Mouse (Mus musculus) CD4-positive, CD25-positive, alpha-beta regulatory T cell, adult 2 months (primary cell): ENCODE results near the gene Pla2g4e.
A peak's percentile ranks its signal among the peaks of the same experiment; 100 is the strongest.

Source experiments
- DNase-seq: peaks from one replicate; pipeline ENCODE4 v3.0.0-alpha.2; 2012; ENCODE audit warnings: low read depth, low spot score

Gene Pla2g4e

DNA sequence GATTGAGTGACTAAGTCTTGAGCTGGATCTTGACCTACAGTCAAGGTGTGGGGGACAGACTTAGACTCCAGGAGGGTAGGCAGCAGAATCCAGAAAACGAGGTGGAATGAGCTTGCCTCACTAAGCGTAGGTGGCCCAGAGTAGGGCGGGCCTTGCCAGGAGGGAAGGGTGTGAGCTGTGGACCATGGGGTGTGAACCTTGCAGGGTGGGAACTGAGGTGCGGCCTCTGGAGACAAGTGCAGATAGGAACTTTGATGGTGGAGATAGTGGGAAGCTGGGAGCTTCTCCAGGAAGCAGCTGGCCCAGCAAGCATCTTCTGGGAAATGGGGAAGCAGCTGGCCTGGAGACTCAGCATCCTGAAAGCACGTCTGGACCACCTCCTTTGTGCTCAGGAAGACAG is 7.4 kb downstream of the Pla2g4e start:
- no peak for DNase-seq

DNA sequence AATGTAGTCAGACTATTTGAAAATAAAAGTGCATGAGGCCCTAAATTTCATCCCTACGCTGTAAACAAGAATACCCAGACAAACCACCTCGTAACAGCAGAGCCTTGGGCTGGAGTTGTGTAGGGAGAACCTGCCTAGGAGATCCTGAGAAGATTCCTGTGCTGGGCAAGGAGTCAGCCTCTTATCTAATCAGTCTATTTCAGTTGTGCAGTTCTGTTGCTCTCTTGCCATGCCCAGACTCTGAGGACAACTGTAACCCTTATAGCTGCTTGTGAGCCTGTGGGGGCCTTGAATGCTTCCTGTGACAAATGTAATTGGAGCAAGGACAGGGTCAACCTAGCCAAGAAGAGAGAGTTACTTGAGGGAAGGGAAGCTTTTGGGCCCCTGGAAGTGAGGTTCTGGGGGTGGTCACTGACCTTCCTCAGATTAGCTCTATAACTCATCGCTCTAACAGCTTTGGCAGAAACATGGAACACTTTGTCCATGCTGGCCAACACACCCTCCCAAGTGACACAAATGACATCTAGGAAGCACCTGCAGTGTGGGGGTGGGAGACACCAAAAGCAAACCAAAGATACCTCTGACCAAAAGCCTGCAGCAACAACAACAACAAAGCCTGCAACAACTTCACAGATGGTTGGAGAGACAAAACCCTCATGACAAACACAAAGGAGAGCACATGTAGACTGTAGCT is 9.0 kb downstream of the Pla2g4e start:
- no peak for DNase-seq

DNA sequence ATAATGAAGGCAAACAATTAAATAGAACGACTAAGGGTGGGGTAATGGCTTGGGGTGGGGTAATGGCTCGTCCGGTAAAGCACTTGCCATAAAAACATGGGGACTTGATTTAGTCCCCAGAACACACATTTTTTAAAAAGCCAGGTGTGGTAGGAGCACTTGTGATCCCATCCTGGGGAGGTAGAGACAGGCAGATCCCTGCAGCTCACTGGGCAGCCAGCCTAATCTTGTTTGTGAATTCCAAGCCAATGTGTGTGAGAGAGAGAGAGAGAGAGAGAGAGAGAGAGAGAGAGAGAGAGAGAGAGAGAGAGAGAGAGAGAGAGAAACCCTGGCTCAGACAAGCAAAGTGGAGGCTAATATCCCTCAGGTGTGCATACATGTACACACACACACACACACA is 9.8 kb downstream of the Pla2g4e start:
- no peak for DNase-seq

GRCm38 (mm10) chr2:120231642-120232041 is 13.5 kb downstream of the Pla2g4e start:
- DNase-seq, result no peak

GRCm38 (mm10) chr2:120214600-120214999 is 30.5 kb downstream of the Pla2g4e start:
- DNase-seq, result no peak

- DNase-seq, result no peak
These were observed 33.7 kb downstream of the Pla2g4e start for GRCm38 (mm10) chr2:120211448-120211847.

- DNase-seq, result no peak
These were observed 37.2 kb downstream of the Pla2g4e start for GRCm38 (mm10) chr2:120207926-120208325.

DNA sequence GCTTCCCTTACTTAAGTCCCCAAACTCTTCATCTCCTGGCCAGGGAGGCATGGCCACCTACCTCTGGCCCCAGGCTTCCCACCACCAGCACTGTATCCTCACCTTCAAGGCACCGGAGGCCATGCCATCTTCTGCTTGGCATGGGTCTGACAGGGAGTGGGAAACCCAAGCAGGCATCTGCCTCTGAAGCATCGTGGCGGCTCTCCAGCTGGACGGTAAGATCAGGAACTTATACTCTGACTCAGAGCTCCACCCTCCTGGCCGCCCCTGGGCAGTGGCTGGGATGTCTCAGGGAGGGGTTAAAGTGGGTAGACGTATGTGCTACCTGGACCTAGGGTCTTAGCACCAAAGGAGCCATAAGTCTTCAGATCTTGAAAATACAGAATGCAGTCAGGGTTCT is 38.1 kb downstream of the Pla2g4e start:
- no peak for DNase-seq

- DNase-seq, result no peak
These were observed 41.4 kb downstream of the Pla2g4e start for GRCm38 (mm10) chr2:120203742-120204141.

GRCm38 (mm10) chr2:120200077-120200476 is 45.1 kb downstream of the Pla2g4e start:
- no peak for DNase-seq

- no peak for DNase-seq
These were observed 57.0 kb downstream of the Pla2g4e start for GRCm38 (mm10) chr2:120188174-120188573.

- no peak for DNase-seq
These were observed 57.6 kb downstream of the Pla2g4e start for GRCm38 (mm10) chr2:120187583-120187982.

DNA sequence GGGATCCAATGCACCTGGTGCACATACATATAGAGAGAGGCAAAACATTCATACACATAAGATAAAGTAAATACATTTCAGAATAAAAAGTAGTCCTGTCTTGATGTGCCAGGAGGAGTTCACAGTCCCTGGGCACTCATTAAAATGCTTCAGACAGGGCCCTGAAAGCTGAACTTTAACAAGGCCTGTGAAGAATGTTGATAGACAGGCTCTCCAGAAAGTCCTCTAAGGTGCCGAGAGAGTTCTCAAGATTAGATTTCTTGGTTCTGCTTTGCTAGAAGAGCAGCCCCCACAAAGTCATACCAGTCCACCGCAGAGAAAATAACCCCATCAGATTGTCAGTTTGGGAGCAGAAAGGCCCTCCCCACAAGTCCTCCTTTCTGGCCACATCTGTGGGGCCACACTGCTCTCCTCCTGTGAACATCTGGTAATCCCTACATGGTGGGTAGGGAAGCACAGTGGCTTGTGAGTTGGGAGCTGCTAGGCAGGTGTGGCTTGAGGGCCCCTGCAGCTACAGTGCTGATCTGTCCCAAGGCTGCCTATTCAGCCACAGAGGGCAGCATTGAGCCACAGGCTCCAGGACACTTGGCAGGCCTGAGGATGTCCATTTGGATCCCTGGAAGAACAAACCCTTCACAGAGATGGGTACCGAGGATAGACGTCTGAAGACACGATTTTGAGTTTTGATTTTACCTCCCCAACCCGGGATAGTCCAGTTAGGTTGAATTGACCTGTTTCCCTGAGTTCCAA is 59.4 kb downstream of the Pla2g4e start:
- no peak for DNase-seq

GRCm38 (mm10) chr2:120178936-120179335 is 66.2 kb downstream of the Pla2g4e start:
- DNase-seq, result no peak

GRCm38 (mm10) chr2:120173718-120174117 is 71.4 kb downstream of the Pla2g4e start:
- DNase-seq, result peak; percentile 71

DNA sequence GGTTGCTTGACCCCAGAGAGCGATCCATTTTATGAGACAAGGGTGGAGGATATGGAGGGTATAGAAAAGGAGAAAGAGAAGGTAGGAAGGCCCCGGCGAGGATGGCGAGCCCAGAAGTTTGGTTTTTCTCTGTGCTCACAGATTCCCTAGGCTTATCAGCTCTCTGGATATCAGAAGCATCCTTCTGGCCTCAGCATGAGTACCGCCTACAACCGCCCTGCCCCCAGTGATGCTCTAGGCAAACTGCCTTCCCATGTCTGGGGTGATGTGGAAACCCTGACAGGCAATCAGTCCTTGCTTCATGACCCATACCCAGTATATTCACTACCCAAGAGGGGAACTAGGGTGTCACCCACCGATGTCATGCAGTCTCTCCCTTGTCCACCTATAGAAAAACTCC is 73.8 kb downstream of the Pla2g4e start:
- DNase-seq, result no peak

DNA sequence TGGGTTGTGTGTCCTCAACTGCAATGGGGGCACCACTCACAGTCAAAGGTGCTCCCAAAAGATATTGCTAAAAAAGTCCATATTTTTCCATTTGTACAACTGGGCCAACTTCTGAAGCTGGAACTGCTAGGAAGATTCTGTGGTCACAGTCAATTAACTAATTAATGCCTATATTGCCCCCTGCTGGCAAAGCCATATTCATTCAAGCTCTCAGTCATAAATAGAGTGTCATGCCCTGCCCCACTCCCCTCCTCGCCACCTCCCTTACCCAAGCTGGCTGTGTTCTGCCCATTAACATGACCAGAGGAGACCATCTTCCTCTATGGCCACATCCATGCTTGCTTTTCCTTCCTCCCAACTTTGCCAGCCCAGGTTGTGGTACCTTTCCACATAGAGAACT is 74.4 kb downstream of the Pla2g4e start:
- DNase-seq, result peak; percentile 61

- no peak for DNase-seq
These were observed 75.8 kb downstream of the Pla2g4e start for GRCm38 (mm10) chr2:120169382-120169781.

- no peak for DNase-seq
These were observed 77.4 kb downstream of the Pla2g4e start for GRCm38 (mm10) chr2:120167763-120168162.

DNA sequence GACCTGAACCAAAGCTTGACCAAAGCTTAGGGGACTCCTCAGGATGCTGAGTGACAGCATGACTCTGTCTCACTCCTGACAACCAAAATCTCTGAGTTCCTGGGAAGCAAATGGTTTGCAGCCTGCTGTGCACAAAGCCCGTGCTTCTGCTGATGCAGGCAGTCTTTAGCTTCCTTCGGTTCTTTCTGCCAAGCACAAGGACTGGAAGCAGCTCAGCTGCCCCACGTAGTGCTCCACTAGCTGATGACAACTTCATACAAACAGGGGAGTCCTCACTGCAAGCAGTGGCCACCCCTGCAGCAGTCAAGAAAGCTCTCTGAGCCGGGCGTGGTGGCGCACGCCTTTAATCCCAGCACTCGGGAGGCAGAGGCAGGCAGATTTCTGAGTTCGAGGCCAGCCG is 79.7 kb downstream of the Pla2g4e start:
- no peak for DNase-seq

GRCm38 (mm10) chr2:120159434-120159833 is 85.7 kb downstream of the Pla2g4e start:
- no peak for DNase-seq

- peak; percentile 15 for DNase-seq
These were observed 86.3 kb downstream of the Pla2g4e start for GRCm38 (mm10) chr2:120158846-120159245.

GRCm38 (mm10) chr2:120158016-120158415 is 87.1 kb downstream of the Pla2g4e start:
- DNase-seq, result peak; percentile 62
